Mouse (Mus musculus) thymus, adult 2 months (tissue): ENCODE measurements around the gene Mgll. TPM values are rescaled to one million over a fixed set of nuclear protein-coding genes. Genes with fewer than 3 reads are reported as not detected.

ENCODE experiments used
- DNase-seq: peaks from one replicate; pipeline ENCODE4 v3.0.0; 2021
- H3K27ac ChIP-seq: fragments of 200-500 bp; 2 replicates; pipeline ENCODE4 v1.5.1; 2012; ENCODE audit warnings: low read length, control low read depth; ENCODE audit not compliant: control insufficient read depth, insufficient read depth
- H3K27me3 ChIP-seq: fragments of 200-500 bp; 2 replicates; pipeline ENCODE4 v1.6.1; 2012; ENCODE audit warnings: mild to moderate bottlenecking, low read length, moderate library complexity, mixed read lengths; ENCODE audit not compliant: control insufficient read depth, insufficient read depth
- H3K36me3 ChIP-seq: fragments of 200-500 bp; 2 replicates; pipeline ENCODE4 v1.6.1; 2012; ENCODE audit warnings: mild to moderate bottlenecking, low read length, moderate library complexity; ENCODE audit not compliant: control insufficient read depth, insufficient read depth
- H3K4me1 ChIP-seq: fragments of 200-500 bp; replicated peaks from 2 replicates; pipeline ENCODE4 v1.6.1; 2012; ENCODE audit warnings: low read length; ENCODE audit not compliant: control insufficient read depth, insufficient read depth
- H3K4me3 ChIP-seq: fragments of 200-500 bp; 2 replicates; pipeline ENCODE4 v1.5.1; 2012; ENCODE audit warnings: mild to moderate bottlenecking, low read length, control low read depth, moderate library complexity; ENCODE audit not compliant: control insufficient read depth, insufficient read depth
- CTCF ChIP-seq: fragments of 200-500 bp; IDR thresholded peaks from 2 replicates; pipeline ENCODE4 v1.5.1; 2012; ENCODE audit warnings: mild to moderate bottlenecking, control low read depth, low read length, moderate library complexity, borderline replicate concordance; ENCODE audit not compliant: control insufficient read depth, poor library complexity, insufficient read depth; ENCODE audit errors: extremely low read depth
- POLR2A ChIP-seq: fragments of 200-500 bp; IDR thresholded peaks from 2 replicates; pipeline ENCODE4 v1.6.1; 2012; ENCODE audit warnings: mild to moderate bottlenecking, low read length, control low read depth, moderate library complexity; ENCODE audit not compliant: control insufficient read depth, poor library complexity, insufficient read depth; ENCODE audit errors: extremely low read depth
- WGBS: fragments of 180-500 bp; shearing (Covaris S2); methylation state at CpG from one replicate; pipeline ENCODE4 v1.1.7; 2018; 5-methylcytosine and 5-hydroxymethylcytosine counted together
- polyA plus RNA-seq: library from polyadenylated mRNA; depleted of rRNA; stranded (reverse); fragments of >200 nt; gene quantifications from 2 replicates; pipeline ENCODE4 v1.2.3, GENCODE M21; 2012

The Mgll gene
- polyA plus RNA-seq, 1 experiment = 60.3 TPM

GRCm38 (mm10) chr6:88832663-88833062, 108.5 kb downstream of the Mgll start:
- Histone ChIP-seq H3K4me3 (no peak overlapping the region), H3K27me3 (no peaks in the 10 kb centered on the region), H3K4me1 (peaks cover 36% of the 10 kb centered on the region), H3K27ac (no peak overlapping the region), H3K36me3 (peaks cover 7% of the 10 kb centered on the region; the same call in 1 of the 2 replicates)
- 78% methylated on average over 5 of the region's 5 CpGs for WGBS
- TF ChIP-seq POLR2A = no peak
- no peak for TF ChIP-seq CTCF
- no peak for DNase-seq

DNA sequence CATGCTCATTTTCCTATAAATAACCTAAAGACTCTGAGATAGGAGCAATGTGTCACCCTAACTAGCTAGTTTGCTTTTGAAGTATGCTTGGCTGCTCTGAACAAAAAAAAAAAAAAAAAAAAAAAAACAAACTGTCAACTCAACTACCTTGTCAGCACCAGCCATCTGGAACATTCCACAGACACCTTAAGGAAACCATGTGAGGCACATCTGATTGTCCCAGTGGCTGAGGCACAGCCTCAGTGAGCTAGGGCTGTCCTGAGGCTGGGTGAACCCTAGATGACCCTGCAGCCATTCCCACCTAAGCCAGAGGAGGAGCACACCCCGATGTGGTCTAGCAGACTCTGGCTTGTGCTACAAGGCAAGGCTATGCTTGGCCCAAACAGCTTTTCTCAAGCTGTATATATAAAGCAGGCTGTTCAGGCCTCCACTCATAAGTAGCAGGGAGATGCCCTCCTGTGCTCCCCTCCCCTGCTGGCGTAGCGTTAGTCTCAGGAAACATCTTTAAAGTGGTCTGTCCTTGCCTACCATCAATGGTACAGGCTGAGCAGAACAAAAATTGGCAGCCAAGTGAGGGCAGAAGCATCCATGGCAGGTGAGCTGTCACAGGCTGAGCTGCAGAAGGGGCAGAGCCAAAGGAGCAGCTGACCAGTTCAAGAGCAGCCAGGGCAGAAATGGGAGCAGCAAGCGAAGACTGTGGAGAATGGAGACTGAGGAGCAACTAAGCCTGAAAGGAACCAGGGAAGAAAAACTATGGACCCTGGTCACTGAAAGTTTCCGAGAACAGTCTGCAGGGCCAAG, 109.3 kb downstream of the Mgll start:
- Histone ChIP-seq H3K4me3 (no peak overlapping the region), H3K4me1 (peaks cover 30% of the 10 kb centered on the region), H3K27me3 (no peaks in the 10 kb centered on the region), H3K36me3 (peaks cover 12% of the 10 kb centered on the region), H3K27ac (no peak overlapping the region)
- DNase-seq = no peak
- WGBS = 49% methylated on average over 5 of the region's 5 CpGs
- TF ChIP-seq POLR2A (no peak), CTCF (no peak)

- peaks cover 18% of the 10 kb centered on the region for H3K36me3 ChIP-seq
- H3K4me1 ChIP-seq = peaks cover 29% of the 10 kb centered on the region
- no peak for TF ChIP-seq POLR2A
- TF ChIP-seq CTCF = no peak
- H3K27me3 ChIP-seq = no peaks in the 10 kb centered on the region
- H3K27ac ChIP-seq = no peak overlapping the region
- no peak overlapping the region for H3K4me3 ChIP-seq
- DNase-seq = no peak
- 3% methylated on average over 5 of the region's 5 CpGs for WGBS
Measured at GRCm38 (mm10) chr6:88835047-88835446, 110.8 kb downstream of the Mgll start.

GRCm38 (mm10) chr6:88836178-88836819, 112.1 kb downstream of the Mgll start:
- Histone ChIP-seq H3K36me3 (peaks cover 18% of the 10 kb centered on the region), H3K27ac (no peak overlapping the region), H3K4me1 (peaks cover 38% of the 10 kb centered on the region), H3K4me3 (no peak overlapping the region), H3K27me3 (no peaks in the 10 kb centered on the region)
- DNase-seq = no peak
- WGBS = 96% methylated on average over 28 of the region's 28 CpGs
- TF ChIP-seq CTCF (no peak), POLR2A (no peak)

- WGBS = 98% methylated on average over 12 of the region's 12 CpGs
- H3K36me3 ChIP-seq = peaks cover 18% of the 10 kb centered on the region
- no peak overlapping the region for H3K27ac ChIP-seq
Measured at GRCm38 (mm10) chr6:88837999-88838398, 113.8 kb downstream of the Mgll start.

GRCm38 (mm10) chr6:88838613-88839012, 114.4 kb downstream of the Mgll start:
- WGBS = 95% methylated on average over 10 of the region's 10 CpGs
- peaks cover 34% of the 10 kb centered on the region for H3K4me1 ChIP-seq
- TF ChIP-seq CTCF (no peak), POLR2A (no peak)
- H3K27me3 ChIP-seq = no peaks in the 10 kb centered on the region
- no peak overlapping the region for H3K4me3 ChIP-seq
- no peak for DNase-seq
- H3K36me3 ChIP-seq = peaks cover 18% of the 10 kb centered on the region
- H3K27ac ChIP-seq = no peak overlapping the region

More at GRCm38 (mm10) chr6:88837999-88838398, 113.8 kb downstream of the Mgll start:
- TF ChIP-seq POLR2A (no peak), CTCF (no peak)
- Histone ChIP-seq H3K27me3 (no peaks in the 10 kb centered on the region), H3K4me1 (peaks cover 38% of the 10 kb centered on the region), H3K4me3 (no peak overlapping the region)
- no peak for DNase-seq
